Mouse (Mus musculus) small intestine, adult 2 months (tissue): Measurements from ENCODE around the gene Rbms3. TPM values are rescaled to one million over a fixed set of nuclear protein-coding genes. Genes with fewer than 3 reads are reported as not detected.

ENCODE experiments used
- H3K27ac ChIP-seq: fragments of 200-500 bp; 2 replicates; pipeline ENCODE4 v1.5.1; 2012; ENCODE audit warnings: low read depth, low read length, control low read depth, inconsistent platforms; ENCODE audit not compliant: insufficient read depth
- H3K27me3 ChIP-seq: fragments of 200-500 bp; 2 replicates; pipeline ENCODE4 v1.6.1; 2012; ENCODE audit warnings: mild to moderate bottlenecking, moderate library complexity, low read length, inconsistent platforms; ENCODE audit not compliant: control insufficient read depth, insufficient read depth
- H3K36me3 ChIP-seq: fragments of 200-500 bp; 2 replicates; pipeline ENCODE4 v1.6.1; 2012; ENCODE audit warnings: mild to moderate bottlenecking, low read length, control low read depth, inconsistent platforms; ENCODE audit not compliant: control insufficient read depth, insufficient read depth
- H3K4me1 ChIP-seq: fragments of 200-500 bp; 2 replicates; pipeline ENCODE4 v1.6.1; 2012; ENCODE audit warnings: low read length, inconsistent platforms, mixed read lengths; ENCODE audit not compliant: control insufficient read depth, insufficient read depth, insufficient read length
- H3K4me3 ChIP-seq: fragments of 200-500 bp; 2 replicates; pipeline ENCODE4 v1.5.1; 2012; ENCODE audit warnings: low read depth, mild to moderate bottlenecking, control low read depth, inconsistent platforms, low read length, moderate library complexity
- CTCF ChIP-seq: fragments of 200-500 bp; IDR thresholded peaks from 2 replicates; pipeline ENCODE4 v1.5.1; 2012; ENCODE audit warnings: low read depth, mild to moderate bottlenecking, control low read depth, inconsistent platforms, low read length, moderate library complexity, mixed read lengths; ENCODE audit not compliant: insufficient replicate concordance, insufficient read length; ENCODE audit errors: extremely low read depth
- POLR2A ChIP-seq: fragments of 200-500 bp; IDR thresholded peaks from 2 replicates; pipeline ENCODE4 v1.6.1; 2012; ENCODE audit warnings: low read depth, mild to moderate bottlenecking, control low read depth, inconsistent platforms, low read length, moderate library complexity
- WGBS: fragments of 180-500 bp; shearing (Covaris S2); methylation state at CpG from one replicate; pipeline ENCODE4 v1.1.7; 2018; 5-methylcytosine and 5-hydroxymethylcytosine counted together
- polyA plus RNA-seq: library from polyadenylated mRNA; depleted of rRNA; stranded (reverse); fragments of >200 nt; gene quantifications from 2 replicates; pipeline ENCODE4 v1.2.3, GENCODE M21; 2012

Rbms3 gene
- polyA plus RNA-seq, 1 experiment, result 3.3 TPM

- no peak overlapping the region for H3K27ac ChIP-seq
- H3K4me1 ChIP-seq, result no peaks in the 10 kb centered on the region
- H3K36me3 ChIP-seq, result no peaks in the 10 kb centered on the region
- H3K27me3 ChIP-seq, result no peaks in the 10 kb centered on the region
- 69% methylated on average over 11 of the region's 11 CpGs for WGBS
- no peak overlapping the region for H3K4me3 ChIP-seq
- TF ChIP-seq POLR2A (no peak), CTCF (no peak)
Measured at GRCm38 (mm10) chr9:116903304-116903993, 726.3 kb downstream of the Rbms3 start.

GRCm38 (mm10) chr9:116899403-116899802 lies 730.3 kb downstream of the Rbms3 start:
- no peaks in the 10 kb centered on the region for H3K36me3 ChIP-seq
- H3K27me3 ChIP-seq, result no peaks in the 10 kb centered on the region
- no peak overlapping the region for H3K4me3 ChIP-seq
- 33% methylated on average over 15 of the region's 15 CpGs for WGBS
- no peak for TF ChIP-seq POLR2A
- TF ChIP-seq CTCF, result no peak
- no peaks in the 10 kb centered on the region for H3K4me1 ChIP-seq
- no peak overlapping the region for H3K27ac ChIP-seq

DNA sequence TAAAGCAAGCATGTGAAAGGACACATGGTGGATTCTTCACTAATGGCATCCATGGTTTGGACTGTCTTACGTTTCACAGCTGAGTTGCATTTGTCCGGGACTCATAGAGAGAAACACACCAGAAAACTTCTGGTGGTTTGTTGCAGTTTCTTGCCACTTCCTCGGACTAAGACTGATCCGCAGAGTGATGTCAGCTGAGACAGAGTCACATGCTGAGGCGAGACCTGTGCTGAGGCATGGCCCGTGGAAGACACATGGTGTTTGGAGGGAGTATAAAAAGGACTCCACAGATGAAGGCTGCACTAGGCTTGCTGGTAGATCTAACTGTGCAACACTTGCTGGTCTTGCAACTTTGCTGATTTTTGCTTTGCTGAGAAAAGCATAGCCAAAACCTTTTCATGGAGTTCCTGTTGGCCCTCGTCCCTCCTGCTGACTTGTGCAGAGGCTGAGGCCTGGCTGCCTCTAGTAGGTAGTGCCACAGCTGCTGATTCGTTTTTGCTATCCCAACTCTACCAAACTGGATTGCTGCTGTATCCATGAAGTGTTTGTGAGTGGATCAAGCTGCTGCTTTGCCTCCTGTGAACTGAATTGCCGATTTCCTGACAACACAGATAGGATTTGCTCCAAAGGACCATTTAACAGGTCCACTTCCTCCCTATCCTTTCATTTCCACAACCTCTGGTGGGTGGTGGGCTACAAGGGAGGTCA lies 742.6 kb downstream of the Rbms3 start:
- H3K4me1 ChIP-seq, result no peaks in the 10 kb centered on the region
- WGBS, result 88% methylated on average over 9 of the region's 9 CpGs
- H3K27ac ChIP-seq, result no peak overlapping the region
- H3K36me3 ChIP-seq, result no peaks in the 10 kb centered on the region
- H3K4me3 ChIP-seq, result no peak overlapping the region
- TF ChIP-seq POLR2A (no peak), CTCF (no peak)
- no peaks in the 10 kb centered on the region for H3K27me3 ChIP-seq

DNA sequence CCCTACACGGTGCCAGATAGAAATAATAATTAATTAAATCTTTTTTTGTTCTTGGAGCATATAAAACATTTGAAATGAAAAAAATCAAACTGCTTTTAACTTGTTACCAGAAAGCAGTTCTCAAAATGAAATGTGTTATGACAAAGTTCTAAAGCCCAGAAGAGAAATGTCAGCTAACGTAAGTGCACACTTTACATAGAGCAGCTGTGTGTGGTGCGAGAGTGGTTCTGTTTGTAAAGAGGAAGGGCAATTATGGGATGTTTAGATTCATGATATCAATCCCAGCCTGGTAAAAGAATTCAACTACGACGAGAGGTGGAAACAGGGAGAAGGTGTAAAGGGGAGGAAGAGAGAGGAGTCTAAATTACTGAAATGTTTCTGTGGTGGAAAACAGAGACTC lies 744.1 kb downstream of the Rbms3 start:
- Histone ChIP-seq H3K27ac (no peak overlapping the region), H3K4me3 (no peak overlapping the region), H3K27me3 (no peaks in the 10 kb centered on the region), H3K4me1 (peaks cover 2% of the 10 kb centered on the region; the same call in 1 of the 2 replicates), H3K36me3 (no peaks in the 10 kb centered on the region)
- TF ChIP-seq POLR2A, result no peak
- TF ChIP-seq CTCF, result no peak
- 58% methylated on average over 5 of the region's 5 CpGs for WGBS

GRCm38 (mm10) chr9:116880503-116880902 lies 749.2 kb downstream of the Rbms3 start:
- WGBS, result 39% methylated on average over 4 of the region's 4 CpGs
- no peak for TF ChIP-seq POLR2A
- no peak for TF ChIP-seq CTCF
- Histone ChIP-seq H3K36me3 (no peaks in the 10 kb centered on the region), H3K4me3 (no peak overlapping the region), H3K27me3 (no peaks in the 10 kb centered on the region), H3K4me1 (peaks cover 2% of the 10 kb centered on the region; the same call in 1 of the 2 replicates), H3K27ac (no peak overlapping the region)

DNA sequence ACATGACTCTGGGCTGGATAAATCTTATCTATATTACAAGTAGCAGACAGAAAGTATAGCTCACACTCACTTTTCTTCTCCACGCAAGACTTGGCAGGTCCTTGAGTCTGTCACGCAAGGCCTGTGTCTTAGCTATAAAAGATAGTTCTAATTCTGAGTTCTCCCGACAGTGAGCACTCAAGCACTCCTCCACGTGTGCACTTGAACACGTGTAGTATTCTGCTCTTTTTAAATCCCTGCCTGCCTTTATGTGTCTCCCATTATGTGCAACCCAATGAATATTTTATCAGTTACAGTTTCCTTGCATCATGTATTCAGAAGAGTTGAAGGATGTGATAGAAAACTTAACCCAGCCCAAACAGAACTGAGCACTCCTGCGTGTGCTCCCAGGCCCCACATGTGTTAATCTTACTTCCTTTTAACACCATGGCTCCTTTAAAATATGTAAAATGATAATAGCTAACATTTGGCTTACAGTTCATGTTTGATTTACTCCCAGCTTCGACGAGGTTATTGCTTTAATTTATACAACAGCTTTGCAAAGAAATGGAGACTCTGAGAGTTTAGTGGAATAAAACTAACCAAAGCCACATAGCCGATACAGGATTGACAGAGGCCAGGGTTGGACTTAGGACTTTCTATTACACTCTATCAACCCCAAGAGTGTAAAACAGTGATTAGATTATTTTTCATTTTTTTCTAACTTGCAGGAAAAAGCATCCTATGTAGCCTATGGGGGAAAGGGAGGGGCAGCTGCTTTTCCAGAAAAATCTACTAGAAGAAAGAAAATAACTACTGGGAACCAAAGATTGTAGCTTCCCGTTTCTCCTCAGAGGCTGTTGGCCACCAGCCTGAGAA lies 749.9 kb downstream of the Rbms3 start:
- Histone ChIP-seq H3K4me1 (peaks cover 2% of the 10 kb centered on the region; the same call in 1 of the 2 replicates), H3K27me3 (no peaks in the 10 kb centered on the region), H3K27ac (no peak overlapping the region; the same call in 1 of the 2 replicates), H3K36me3 (no peaks in the 10 kb centered on the region), H3K4me3 (no peak overlapping the region)
- WGBS, result 44% methylated on average over 10 of the region's 10 CpGs
- no peak for TF ChIP-seq CTCF
- TF ChIP-seq POLR2A, result no peak

DNA sequence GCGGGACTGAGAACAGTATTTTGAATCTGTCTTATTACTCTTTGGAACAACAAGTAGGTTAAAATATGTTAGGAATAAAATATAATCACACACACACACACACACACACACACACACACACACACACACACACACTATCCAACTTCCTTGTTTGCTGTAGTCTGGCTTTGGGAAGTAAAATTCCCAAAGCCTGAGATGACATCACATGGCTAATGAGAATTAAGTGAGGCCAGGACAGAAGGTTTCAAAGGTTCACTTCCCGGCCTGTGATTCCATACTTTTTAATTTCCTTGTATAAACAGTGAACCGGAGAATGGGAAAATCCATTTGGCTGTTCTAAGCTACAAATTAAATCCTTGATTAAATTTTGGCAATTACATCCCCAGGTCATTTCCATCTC lies 752.9 kb downstream of the Rbms3 start:
- H3K4me1 ChIP-seq, result peaks cover 8% of the 10 kb centered on the region; the same call in 1 of the 2 replicates
- TF ChIP-seq CTCF, result no peak
- TF ChIP-seq POLR2A, result no peak

More for the DNA sequence above, 752.9 kb downstream of the Rbms3 start:
- Histone ChIP-seq H3K36me3 (no peaks in the 10 kb centered on the region), H3K4me3 (no peak overlapping the region), H3K27ac (no peak overlapping the region), H3K27me3 (no peaks in the 10 kb centered on the region)
- 36% methylated on average over 3 of the region's 3 CpGs for whole genome bisulfite sequencing
